Mouse (Mus musculus) left cerebral cortex, postnatal 14 days (tissue): Measurements from ENCODE around the gene Cwc27. TPM values are rescaled to one million over a fixed set of nuclear protein-coding genes. Genes with fewer than 3 reads are reported as not detected.

Experiments used
- DNase-seq, 2 experiments: peaks; one replicate each; pipeline ENCODE4 v3.0.0; 2021 to 2022; ENCODE audit warnings: low spot score in 2 of 2, mixed read lengths in 1 of 2
- intact Hi-C: fragments of 180-260 bp; cut with DNase I; formaldehyde crosslinking; loops from one replicate; pipeline ENCODE4 v1.15.1; 2025
- total RNA-seq, 2 experiments: library from RNA; stranded (reverse); gene quantifications; 2 replicates each; pipeline ENCODE4 v1.2.3; 2021

Gene Cwc27
- total RNA-seq, 2 experiments from 2014 or later = 17.4 to 18.4 TPM

GRCm38 (mm10) chr13:104656666-104657272 lies 160.2 kb downstream of the Cwc27 start:
- DNase-seq = no peak
- intact Hi-C loops = no loop called here

GRCm38 (mm10) chr13:104655137-104655536 lies 161.8 kb downstream of the Cwc27 start:
- intact Hi-C loops = no loop called here
- no peak for DNase-seq

GRCm38 (mm10) chr13:104651763-104652162 lies 165.2 kb downstream of the Cwc27 start:
- DNase-seq = no peak
- intact Hi-C loops = no loop called here

DNA sequence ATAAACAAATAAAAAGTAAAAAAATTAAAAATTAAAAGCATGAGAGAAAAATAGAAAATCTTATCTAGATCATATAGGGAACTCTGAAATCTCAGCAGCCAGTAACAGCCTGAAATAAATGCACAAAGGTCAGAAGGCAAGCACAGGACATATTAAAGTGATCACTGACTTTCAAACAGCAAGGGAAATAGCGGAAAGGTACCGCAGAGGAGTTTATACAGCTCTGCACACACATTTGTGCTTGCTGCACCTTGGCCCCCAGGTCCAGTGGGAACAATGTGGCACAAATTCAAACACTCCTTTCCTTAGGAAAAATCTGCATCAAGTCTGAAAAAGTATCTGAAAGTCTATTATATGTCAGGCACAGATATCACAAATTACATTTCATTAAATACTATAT lies 166.3 kb downstream of the Cwc27 start:
- intact Hi-C loops = no loop called here
- DNase-seq = no peak

DNA sequence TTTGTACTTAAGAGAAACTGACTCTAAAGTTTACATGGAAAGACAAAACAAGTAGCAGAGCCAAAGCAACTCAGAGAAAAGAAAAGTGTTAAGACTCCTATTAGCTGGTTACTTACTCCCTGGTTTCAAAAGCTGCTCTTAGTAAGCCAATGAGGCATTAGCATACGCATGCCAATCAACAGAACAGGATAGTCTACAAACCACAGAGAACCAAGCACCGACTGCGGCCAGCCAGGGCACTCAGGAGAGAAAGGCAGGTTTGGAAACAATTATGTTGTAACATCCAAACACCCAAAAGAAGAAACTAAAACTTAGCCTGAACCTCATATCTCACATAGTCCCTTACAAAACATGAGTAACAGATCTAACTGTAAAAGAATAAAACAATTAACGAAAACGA lies 166.8 kb downstream of the Cwc27 start:
- intact Hi-C loops = no loop called here
- no peak for DNase-seq

- no peak for DNase-seq
- intact Hi-C loops = no loop called here
Measured at GRCm38 (mm10) chr13:104645778-104646425, 171.0 kb downstream of the Cwc27 start.

GRCm38 (mm10) chr13:104644185-104644584 lies 172.8 kb downstream of the Cwc27 start:
- no peak for DNase-seq
- intact Hi-C loops = no loop called here

DNA sequence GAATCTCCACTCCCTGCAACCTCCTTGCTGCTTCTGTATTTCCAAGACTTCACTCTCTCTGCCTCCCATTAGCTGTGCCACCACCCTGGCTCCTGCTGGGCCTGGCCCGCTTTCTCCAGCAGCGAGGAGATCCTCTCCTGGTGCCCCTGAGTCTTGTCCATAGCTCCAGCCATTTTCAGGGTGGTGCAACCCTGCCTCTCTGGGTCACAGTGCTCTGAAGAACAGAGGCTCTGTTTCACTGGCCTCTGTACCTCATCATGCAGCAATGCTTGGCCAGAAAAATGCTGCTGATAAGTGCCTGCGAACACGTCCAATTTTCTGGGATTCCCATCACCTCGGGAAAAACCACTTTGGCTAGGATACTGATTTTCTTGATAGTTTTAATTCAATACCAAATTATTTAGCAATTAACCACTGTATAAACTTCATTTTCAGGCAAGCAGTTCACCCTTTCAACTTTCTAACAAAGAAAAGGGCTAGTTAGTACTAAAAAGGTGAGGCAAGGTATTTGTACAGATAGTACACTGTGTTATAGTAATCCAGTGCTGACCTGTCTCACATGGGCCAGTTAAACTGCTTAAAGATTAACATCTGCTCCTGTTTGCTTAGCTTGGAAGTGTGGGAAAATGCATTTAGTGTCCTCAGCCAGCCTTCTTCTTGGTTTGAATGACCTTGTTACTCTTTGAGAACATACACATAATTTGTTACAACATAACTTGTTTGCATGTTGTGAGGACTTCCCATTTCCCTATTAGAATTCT lies 176.1 kb downstream of the Cwc27 start:
- intact Hi-C loops = no loop called here
- no peak for DNase-seq

DNA sequence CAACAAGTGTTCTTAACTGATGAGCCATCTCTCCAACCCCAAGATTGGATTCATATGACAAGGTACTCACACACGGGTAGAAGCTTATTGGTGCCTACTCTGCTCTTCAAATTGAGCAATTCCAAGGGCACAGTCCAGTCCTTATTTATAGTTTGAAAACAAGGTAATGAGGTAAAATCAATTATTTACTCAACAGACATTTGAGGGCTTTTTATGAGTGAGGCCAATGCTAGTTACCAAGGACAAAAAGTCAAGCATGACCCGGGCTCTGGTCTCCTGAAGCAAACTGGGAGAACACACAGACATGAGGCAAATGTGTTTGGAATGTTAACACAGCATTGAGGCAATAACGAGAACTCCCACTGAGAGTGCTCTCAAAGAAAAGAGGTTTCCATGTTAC lies 178.0 kb downstream of the Cwc27 start:
- intact Hi-C loops = no loop called here

DNA sequence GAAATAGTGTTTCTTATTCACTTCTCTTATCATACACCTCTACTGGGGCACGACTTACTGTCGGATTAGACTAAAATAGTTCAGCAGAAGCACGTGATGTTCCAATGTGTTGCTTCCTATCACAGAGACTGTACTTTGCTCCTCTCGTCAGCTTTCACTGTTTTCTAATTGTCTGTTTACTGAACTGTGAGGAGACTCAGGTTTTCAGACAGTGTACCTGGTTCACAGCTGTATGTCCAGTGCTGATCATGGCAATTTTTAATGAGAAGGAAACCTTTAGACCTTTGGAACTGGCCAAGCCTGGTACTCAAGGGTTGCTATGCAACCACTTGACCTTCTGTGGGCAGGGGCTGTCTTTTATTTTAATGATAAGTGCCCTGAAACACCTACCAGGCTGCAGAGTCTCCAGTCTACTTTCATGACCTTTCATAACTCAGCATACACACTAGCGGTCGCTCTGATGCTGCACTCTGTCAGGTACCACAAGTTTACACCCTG lies 180.9 kb downstream of the Cwc27 start:
- intact Hi-C loops = no loop called here
- DNase-seq = no peak

More for the DNA sequence above, 178.0 kb downstream of the Cwc27 start:
- DNase-seq = no peak

DNA sequence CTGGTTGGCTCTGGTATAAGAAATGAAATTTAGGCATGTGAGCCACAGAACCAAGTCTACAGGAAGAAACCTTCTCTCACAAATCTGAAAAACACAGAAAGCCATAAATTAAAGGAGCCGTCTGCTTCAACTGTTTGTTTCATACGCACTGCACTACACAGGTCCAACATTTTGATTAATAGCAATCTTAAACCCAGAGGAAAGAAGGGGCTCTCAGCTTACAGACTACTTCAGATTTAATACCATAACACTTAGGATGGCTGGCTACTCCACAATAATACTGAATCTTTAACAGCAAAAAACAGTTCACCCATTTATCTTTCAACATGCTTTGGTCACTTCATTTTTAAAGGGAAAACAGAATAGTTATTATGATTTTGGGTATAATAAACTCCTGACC lies 182.2 kb downstream of the Cwc27 start:
- intact Hi-C loops = no loop called here
- no peak for DNase-seq

DNA sequence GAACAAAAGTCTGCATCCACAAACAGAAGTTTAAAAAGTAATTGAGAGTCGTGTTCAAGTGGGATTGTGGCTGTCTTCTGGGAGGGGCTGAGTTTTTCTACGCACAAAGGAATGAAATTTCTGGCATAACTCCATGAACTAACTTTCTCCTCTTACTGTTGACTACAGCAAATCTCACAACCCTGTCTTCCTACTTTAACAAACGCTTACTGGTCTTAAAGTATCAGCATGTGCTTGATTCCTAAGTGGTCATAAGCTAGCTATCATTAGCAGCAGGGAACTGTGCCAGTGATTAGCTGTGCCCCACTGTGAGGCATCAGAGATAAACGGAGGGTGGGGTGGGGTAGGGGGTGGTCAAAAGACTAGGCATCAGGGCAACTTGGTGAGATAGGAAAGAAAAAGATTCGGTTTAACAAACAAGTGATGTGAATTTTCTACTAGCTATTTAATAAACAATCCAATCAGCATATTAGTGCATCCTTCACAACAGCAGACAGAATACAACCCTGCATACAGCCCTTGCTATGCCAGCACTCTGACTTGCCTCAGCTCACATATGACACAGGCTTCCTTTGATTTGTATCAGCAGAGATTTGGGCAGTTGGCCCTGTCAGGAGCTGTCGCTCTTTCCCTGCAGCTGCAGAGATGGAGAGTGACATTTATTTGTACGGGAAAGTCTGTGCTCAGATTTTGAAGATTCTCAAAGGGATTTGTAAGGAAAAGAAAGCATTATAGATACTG lies 184.3 kb downstream of the Cwc27 start:
- intact Hi-C loops = no loop called here
- no peak for DNase-seq

DNA sequence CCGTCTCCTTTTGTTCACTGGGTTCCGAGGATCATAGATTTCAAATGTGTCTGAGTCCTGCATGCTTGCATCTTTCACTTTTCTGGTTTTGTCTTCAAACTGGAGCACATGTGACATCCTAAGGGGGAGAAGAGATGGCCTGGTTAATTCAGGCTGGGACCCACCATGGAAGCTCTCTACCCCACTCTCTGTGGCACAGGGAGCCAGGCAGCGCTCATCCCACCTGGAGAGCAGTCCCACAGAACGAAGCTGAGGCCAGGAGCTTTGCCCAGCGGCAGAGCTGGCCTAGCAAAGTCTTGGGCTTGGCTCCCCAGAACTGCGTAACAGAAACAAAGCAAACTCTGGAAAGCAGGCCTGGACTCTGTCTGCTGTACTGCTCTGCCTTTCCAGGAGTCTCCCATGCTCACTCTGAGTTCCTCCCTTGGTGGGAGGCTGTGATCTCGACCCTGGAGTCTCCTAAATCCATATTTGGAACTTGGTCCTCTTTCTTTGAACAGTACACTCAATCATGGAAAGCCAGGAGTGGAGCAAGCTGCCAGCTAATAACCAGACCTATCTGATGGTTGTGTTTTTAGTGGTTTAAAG lies 185.2 kb downstream of the Cwc27 start:
- intact Hi-C loops = no loop called here
- DNase-seq = no peak

- intact Hi-C loops = no loop called here
- no peak for DNase-seq
Measured at GRCm38 (mm10) chr13:104630808-104631207, 186.1 kb downstream of the Cwc27 start.

GRCm38 (mm10) chr13:104629621-104630020 lies 187.3 kb downstream of the Cwc27 start:
- no peak for DNase-seq
- intact Hi-C loops = no loop called here

DNA sequence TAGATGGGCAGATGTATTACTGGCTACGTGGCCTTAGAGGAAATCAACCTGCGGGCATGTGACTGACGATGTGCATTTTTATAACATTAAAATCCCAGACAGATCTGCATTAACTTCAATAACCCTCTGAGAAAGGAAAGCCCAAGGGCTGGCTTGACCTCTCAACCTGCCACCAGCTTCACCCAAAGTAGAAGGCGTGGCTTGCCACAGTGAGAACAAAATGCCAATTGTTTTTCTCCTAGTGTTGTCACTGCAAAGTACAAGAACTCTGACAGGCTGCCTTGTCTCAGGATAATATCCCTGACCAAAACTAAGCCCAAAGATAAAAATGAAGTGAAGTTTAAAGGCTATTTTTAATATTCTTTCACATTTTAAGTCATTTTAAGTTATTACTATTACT lies 188.9 kb downstream of the Cwc27 start:
- no peak for DNase-seq
- intact Hi-C loops = no loop called here

DNA sequence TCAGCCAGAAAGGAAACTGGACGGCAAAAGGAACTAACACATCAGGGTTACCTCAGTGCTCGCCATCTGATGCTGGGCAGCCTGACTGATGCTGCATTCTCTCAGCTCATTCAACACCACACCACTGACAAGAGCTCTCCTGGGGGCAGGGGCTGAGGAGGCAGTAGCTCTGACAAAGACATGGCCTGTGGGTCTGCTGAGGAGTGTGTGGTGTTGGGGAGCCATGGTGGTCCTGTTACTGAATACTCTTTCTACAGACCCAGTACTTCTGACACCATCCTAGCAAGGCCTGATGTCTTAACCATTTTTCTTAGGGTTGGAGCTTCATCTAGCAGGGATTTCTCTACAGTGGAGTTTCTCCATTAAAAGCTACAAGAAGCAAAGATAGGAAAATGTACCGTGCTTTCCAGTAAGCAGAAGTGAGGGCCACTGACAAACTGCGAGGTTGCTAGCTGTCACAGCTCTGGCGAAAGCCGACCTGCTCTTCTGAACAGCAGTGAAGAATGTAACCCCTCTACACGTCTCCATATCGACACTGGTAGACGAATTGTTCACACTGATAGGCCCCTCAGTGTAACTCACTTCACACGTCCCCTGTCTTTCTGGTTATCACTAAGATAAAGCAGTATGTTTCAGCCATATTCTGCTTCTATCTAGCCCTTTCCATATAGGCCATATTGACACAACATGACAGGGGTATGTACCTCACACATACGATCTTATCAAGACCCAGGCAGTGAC lies 189.6 kb downstream of the Cwc27 start:
- intact Hi-C loops = no loop called here
- no peak for DNase-seq

- DNase-seq = no peak
- intact Hi-C loops = no loop called here
Measured at GRCm38 (mm10) chr13:104623130-104623891, 193.6 kb downstream of the Cwc27 start.
